ENCODE assay signal across 23 mouse cellular contexts in genomic region chr3:50583475-50583874, GRCm38 (mm10).
A peak's percentile ranks its signal among the peaks of the same experiment; 100 is the strongest.
DNase-seq lines count a peak whose midpoint lies in the region; ATAC-seq and TF ChIP-seq lines count a peak whose summit lies in the region.
"Had no signal": no experiment of that assay in that cellular context is flagged by ENCODE, and none has a peak within 500 bp of the region (broad histone marks: within the 10 kb centered on the region; RNA-seq: fewer than 3 reads in every experiment).

No protein-coding gene starts in this region.

- no peaks in the 10 kb centered on the region for H3K4me1 ChIP-seq in neural tube, embryonic 14.5 days (ENCODE audit: control insufficient read depth, insufficient read depth, low read length)
- 0 out of 2 replicates have a peak, but pooled peaks cover 5% of the 10 kb centered on the region for H3K4me1 ChIP-seq in neural tube, embryonic 15.5 days
- H3K4me1 ChIP-seq: embryonic facial prominence, embryonic 12.5 days; forebrain, embryonic 15.5 days; heart, embryonic 13.5 days; hindbrain, embryonic 12.5 days had no signal

- 46% methylated on average over 6 of the region's 6 CpGs for WGBS in neural tube, embryonic 14.5 days
- 52% methylated on average over 6 of the region's 6 CpGs for WGBS in neural tube, embryonic 15.5 days

- H3K27ac ChIP-seq in neural tube, embryonic 14.5 days (ENCODE audit: low read depth, low read length): 0 out of 2 replicates have a peak overlapping the region, but pooled peaks have one; percentile 50
- no peak overlapping the region; the same call in 1 of the 2 replicates for H3K27ac ChIP-seq in neural tube, embryonic 15.5 days (replicated peaks)
- H3K27ac ChIP-seq in gastrocnemius, adult 2 months: no peak overlapping the region
- H3K27ac ChIP-seq: embryonic facial prominence, embryonic 12.5 days; forebrain, embryonic 15.5 days; heart, embryonic 13.5 days; hindbrain, embryonic 12.5 days had no signal

- H3K36me3 ChIP-seq in neural tube, embryonic 14.5 days (ENCODE audit: control insufficient read depth, insufficient read depth, low read length): no peaks in the 10 kb centered on the region
- no peaks in the 10 kb centered on the region for H3K36me3 ChIP-seq in neural tube, embryonic 15.5 days
- H3K36me3 ChIP-seq: embryonic facial prominence, embryonic 12.5 days; forebrain, embryonic 15.5 days; G1E; heart, embryonic 13.5 days; hindbrain, embryonic 12.5 days had no signal

- no peaks in the 10 kb centered on the region for H3K9me3 ChIP-seq in neural tube, embryonic 14.5 days (ENCODE audit: control insufficient read depth, low read length)
- no peaks in the 10 kb centered on the region for H3K9me3 ChIP-seq in neural tube, embryonic 15.5 days (replicated peaks)
- H3K9me3 ChIP-seq: embryonic facial prominence, embryonic 12.5 days; forebrain, embryonic 15.5 days; G1E; heart, embryonic 13.5 days; hindbrain, embryonic 12.5 days had no signal

- H3K27me3 ChIP-seq in neural tube, embryonic 14.5 days (ENCODE audit: control insufficient read depth, insufficient read depth, low read length): no peaks in the 10 kb centered on the region
- no peaks in the 10 kb centered on the region for H3K27me3 ChIP-seq in neural tube, embryonic 15.5 days (replicated peaks)
- H3K27me3 ChIP-seq: embryonic facial prominence, embryonic 12.5 days; forebrain, embryonic 15.5 days; heart, embryonic 13.5 days; hindbrain, embryonic 12.5 days; Patski had no signal

- no peak overlapping the region for H3K4me2 ChIP-seq in neural tube, embryonic 14.5 days (ENCODE audit: low read depth, low read length)
- no peak overlapping the region for H3K4me2 ChIP-seq in neural tube, embryonic 15.5 days
- H3K4me2 ChIP-seq: embryonic facial prominence, embryonic 12.5 days; forebrain, embryonic 15.5 days; heart, embryonic 13.5 days; hindbrain, embryonic 12.5 days had no signal

- intact Hi-C loops in gastrocnemius, adult 2 months (cut with DNase I): no loop called here

- peak; percentile 63; the same call in 1 of the 2 replicates for ATAC-seq in neural tube, embryonic 14.5 days (ENCODE audit: low read depth)
- ATAC-seq in neural tube, embryonic 15.5 days (ENCODE audit: low FRiP score): no peak
- ATAC-seq in common myeloid progenitor, adult 5-6 weeks (replicated peaks; ENCODE audit: low read depth, poor library complexity, severe bottlenecking): 0 out of 2 replicates have a peak, but pooled peaks have one; percentile 39
- peak; percentile 80 for ATAC-seq in megakaryocyte progenitor cell, adult 5-6 weeks (replicated peaks; ENCODE audit: poor library complexity)
- ATAC-seq: activated CD4-positive, CD25-positive, alpha-beta regulatory T cell, adult 4 months; CD4-positive, CD25-positive, alpha-beta regulatory T cell, adult 4 months; forebrain, embryonic 15.5 days; hindbrain, embryonic 16.5 days; Patski had no signal

- DNase-seq in MEL-GATA-1-ER (ENCODE audit: extremely low read depth, low read depth): peak; percentile 29
- DNase-seq in gastrocnemius, adult 2 months: no peak
- DNase-seq in testis, postnatal 14 days (ENCODE audit: low spot score): no peak
- DNase-seq in lung, adult 18-20 months: no peak
- DNase-seq: adrenal gland, postnatal 14 days; B cell, adult 2 months; cerebellum, adult 2 months; cerebellum, postnatal 10 days; gastrocnemius, postnatal 14 days; heart, postnatal 36 days had no signal

- no peak for TF ChIP-seq CTCF in gastrocnemius, adult 2 months (IDR thresholded peaks at IDR 0.05)

- no peak overlapping the region for H3K9ac ChIP-seq in neural tube, embryonic 14.5 days (replicated peaks; ENCODE audit: low read depth, low read length)
- H3K9ac ChIP-seq in neural tube, embryonic 15.5 days (replicated peaks): no peak overlapping the region
- H3K9ac ChIP-seq: embryonic facial prominence, embryonic 12.5 days; forebrain, embryonic 15.5 days; heart, embryonic 13.5 days; hindbrain, embryonic 12.5 days had no signal

- H3K4me3 ChIP-seq in neural tube, embryonic 14.5 days (ENCODE audit: low read depth, low read length): no peak overlapping the region
- no peak overlapping the region for H3K4me3 ChIP-seq in neural tube, embryonic 15.5 days (replicated peaks)
- H3K4me3 ChIP-seq in gastrocnemius, adult 2 months: no peak overlapping the region
- H3K4me3 ChIP-seq: embryonic facial prominence, embryonic 12.5 days; forebrain, embryonic 15.5 days; heart, embryonic 13.5 days; hindbrain, embryonic 12.5 days had no signal
